Mouse (Mus musculus): ENCODE measurements around the gene Ncstn.

GRCm38 (mm10) chr1:172071556-172071955, 11.0 kb downstream of the Ncstn start:
- TF ChIP-seq CTCF (IDR thresholded peaks at IDR 0.05; ENCODE audit: low read depth): no peak
- TF ChIP-seq EP300 (IDR thresholded peaks at IDR 0.05; ENCODE audit: low read depth): no peak

All from liver, embryonic 14.5 days (tissue).